Mouse (Mus musculus): ENCODE measurements around the gene Vapb.

The Vapb gene

DNA sequence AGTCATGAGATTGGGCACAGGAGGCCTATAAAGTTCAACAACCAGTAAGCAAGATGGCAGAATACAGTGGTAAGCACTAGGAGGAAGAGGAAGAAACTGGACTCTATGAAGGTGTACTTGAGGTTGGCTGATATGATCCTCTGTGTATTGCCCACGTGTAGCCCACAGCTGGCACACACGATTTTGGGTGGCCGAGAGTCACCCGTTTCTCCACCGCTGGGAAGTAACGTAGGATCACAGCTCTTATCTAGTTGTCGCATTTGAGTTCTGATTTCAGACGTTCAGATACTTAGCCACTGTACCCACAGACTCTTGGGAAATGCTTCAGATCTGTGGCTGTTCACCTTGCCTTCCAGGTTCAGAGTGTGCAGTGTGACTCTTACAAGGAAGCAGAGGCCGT lies 921 bp downstream of the Vapb start:
- in situ Hi-C loops (cut with MboI) = no loop called here

DNA sequence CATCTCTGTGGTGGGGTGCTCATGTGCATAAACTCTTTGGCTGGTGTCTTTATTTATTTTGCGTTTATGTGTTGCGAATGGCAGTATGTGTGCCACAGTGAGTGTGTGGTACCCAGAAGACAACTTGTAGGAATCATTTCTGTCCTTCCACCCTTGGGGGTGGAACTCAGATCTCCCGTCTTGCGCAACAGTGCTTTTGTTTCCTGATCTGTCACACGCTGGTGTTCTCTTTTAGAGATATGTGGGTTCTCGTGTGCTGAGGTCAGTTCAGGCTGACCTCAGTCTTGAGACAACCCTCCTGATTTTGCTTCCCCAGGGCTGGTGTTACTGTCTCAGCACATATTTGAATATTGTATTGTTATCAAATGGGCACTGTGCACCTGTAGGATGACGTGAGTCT lies 1.8 kb downstream of the Vapb start:
- in situ Hi-C loops (cut with MboI) = no loop called here

DNA sequence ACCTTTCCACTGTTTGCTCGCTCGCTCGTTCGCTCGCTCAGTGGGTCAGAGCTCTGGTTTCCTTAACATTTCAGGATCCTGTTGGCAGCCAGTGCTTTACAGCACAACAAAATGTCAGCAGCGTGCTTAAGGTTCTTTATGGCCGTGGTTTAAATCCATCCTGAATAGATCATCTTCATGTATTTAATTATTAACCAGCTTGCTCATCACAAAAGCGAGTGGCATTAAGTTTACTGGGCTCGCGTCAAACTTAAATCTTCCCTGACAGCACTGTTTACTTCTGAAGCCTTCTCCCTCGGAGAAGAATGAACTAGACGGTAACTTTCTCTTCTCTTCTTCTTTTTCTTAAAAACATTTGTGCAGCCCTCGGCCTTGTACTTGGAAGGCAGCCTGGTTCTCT lies 4.8 kb downstream of the Vapb start:
- in situ Hi-C loops (cut with MboI) = no loop called here

DNA sequence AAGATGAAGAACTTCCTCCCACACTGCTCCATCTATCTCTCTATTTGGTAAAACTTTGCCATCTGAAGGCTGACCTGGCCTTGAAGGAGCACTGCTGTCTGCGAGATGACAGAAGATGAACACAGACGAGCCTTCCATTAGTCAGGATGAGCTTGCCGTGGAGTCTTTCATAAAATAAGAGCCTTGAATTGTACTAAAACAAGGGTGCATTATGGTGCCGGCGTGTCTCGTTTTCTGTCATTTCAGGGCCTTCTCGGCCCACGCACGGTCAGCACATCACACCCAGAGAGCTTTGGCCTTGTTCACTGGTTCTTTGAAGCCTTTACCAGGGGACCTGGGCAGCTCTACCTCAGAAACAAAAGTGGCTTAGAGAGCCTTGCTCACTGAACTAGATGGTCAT lies 5.4 kb downstream of the Vapb start:
- in situ Hi-C loops (cut with MboI) = no loop called here

DNA sequence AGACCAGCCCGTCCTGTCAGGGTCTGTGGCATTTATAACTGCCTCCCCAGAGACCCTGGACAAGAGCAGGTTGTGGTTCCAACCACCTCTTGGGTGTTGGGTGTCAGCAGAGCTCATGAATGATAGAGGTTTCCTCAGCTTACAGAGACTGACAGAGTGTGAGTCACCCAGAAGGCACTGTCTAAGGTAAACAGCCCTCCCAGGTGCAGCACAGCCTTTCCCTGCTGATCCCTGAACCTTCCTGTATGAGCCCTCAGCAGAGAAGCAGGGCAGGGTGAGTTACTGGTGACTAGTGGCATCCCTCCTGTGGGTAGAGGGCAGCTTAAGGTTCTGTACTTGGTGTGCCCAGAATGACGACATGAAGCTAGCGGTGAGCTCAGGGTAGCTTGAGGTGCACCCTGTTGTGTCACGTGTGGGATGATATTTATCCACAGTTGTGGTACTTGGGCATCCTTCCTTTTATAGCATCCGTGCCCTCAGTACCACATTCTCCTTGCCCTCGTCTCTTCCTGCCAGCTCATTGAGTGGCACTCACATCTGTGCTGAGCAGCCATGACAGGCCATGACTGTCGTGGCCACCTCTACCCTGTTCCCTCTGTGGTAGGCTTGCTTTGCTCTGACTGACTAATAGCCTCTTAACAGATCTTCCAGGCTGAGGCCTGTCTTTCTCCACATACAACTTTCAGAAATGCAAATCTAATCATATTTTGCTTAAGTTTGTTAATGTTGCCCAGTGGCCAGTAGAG lies 6.9 kb downstream of the Vapb start:
- in situ Hi-C loops (cut with MboI) = no loop called here

- in situ Hi-C loops (cut with MboI) = no loop called here
Observed at GRCm38 (mm10) chr2:173748961-173749659, 11.8 kb downstream of the Vapb start.

DNA sequence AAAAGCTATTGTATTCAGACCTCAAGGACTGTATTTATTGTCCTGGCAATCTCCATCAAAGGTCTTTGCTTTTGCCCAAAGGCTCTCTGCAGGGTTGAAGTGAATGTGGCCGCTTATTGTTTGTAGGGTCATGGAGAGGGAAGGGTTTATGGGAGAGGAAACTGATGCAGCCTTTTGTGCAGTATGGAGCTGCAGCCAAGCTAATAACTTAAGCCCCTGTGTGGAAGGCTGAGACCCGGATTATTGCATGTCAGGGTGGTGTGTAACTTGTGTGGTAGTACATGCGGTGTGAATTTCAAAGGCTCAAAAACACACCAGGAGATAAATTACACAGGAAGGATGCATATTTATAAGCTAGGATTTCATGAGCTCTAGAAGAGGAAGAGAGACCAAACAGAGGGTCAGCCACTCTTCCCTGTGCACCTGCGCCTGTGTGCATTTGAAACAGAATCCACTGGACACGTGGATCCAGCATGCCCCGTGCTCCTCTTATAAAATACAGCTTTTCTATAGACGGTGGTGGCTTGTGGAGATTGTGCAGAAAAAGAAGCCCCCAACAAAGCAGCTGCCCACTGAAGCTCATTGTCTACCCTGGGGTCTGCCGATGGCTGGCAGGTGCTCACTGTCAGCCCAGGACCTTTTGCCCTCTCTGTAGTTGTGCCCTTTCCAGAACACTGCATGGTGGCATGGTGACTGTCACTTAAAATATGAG lies 18.3 kb downstream of the Vapb start:
- in situ Hi-C loops (cut with MboI) = no loop called here

DNA sequence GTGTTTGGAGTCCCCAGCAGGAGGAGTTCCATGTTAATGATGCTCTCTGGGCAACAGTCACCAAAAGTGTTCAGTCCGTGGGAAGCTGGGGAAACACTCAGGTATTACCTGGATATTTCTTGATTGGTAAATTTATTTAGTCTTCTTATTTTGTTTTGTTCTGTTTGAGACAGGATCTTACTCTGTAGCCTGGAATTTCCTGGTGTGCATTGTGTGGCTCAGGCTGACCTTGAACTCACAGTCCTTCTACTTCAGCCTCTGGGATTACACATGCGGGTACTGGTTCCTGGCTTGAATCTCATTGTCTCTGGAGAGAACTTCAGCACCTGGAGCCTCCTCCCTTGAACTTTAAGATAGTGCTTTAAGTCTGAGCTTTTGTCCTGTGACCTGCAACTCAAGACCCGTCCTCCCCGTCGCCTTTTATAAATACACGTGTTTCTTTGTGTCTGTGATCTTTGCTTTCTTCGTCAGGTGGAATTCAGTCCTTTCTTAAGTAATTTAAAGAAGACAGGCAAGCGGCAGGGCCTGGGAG lies 20.4 kb downstream of the Vapb start:
- in situ Hi-C loops (cut with MboI) = no loop called here

GRCm38 (mm10) chr2:173760607-173761006 lies 23.3 kb downstream of the Vapb start:
- in situ Hi-C loops (cut with MboI) = no loop called here

DNA sequence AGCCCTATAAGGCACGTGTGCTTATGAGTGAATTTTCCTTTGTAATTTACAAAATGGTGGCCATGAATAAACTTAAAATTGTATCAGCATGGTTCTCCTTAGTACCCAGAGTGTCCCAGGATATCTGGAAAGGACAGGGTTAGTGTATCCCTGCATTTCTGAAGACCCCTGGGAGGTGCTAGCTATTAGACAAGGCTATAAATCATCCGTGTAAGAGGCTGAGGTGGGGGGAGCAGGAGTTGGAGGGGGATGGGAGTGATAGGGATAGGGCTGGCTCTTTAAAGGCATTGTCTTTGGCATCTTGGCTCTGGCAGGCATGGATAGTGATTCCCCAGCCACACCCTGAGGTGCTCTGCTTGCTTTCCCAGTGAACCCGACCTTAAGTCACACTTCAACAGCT lies 27.3 kb downstream of the Vapb start:
- in situ Hi-C loops (cut with MboI) = no loop called here

GRCm38 (mm10) chr2:173767959-173768595 lies 30.8 kb downstream of the Vapb start:
- in situ Hi-C loops (cut with MboI) = no loop called here

GRCm38 (mm10) chr2:173769183-173769582 lies 31.9 kb downstream of the Vapb start:
- in situ Hi-C loops (cut with MboI) = no loop called here

- in situ Hi-C loops (cut with MboI) = no loop called here
Observed at GRCm38 (mm10) chr2:173770620-173771019, 33.3 kb downstream of the Vapb start.

DNA sequence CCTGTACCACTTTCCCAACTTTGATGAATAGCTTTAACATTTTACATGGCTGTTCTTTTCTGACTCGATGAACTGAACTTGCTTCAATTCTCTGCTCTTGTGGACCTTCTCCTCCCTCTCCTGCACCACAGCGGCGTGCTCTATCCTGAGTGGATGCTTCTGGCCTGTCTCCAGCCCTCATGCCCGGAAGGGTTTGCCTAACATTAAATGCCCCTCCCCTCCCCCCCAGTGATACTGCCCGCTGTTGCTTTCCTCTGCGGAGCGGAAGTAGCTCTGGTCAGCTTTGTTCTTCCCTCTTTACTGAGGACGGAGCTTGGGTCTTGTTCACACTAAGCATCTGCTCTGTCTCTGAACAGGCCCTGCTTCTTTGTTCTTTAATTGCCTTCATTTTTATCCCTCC lies 34.4 kb downstream of the Vapb start:
- in situ Hi-C loops (cut with MboI) = no loop called here

DNA sequence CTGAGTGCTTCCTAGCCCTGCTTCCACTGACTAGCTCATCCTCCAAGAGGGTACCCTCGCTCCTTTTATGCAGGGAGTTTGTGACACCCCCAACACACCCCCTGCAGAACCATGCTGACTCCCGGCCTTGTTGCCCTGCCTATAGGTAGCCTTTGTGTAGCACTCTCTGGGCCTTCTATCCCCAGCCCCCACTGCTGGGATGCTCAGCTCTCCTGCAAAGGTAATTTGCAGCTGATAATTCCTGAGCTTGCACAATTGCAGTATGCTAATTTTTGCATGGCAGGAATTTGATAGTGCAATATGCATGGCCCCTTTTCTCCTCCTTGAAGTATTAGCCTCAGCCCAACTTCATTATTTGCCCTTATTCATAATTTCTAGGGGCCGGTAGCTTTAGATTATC lies 38.2 kb downstream of the Vapb start:
- in situ Hi-C loops (cut with MboI) = no loop called here

DNA sequence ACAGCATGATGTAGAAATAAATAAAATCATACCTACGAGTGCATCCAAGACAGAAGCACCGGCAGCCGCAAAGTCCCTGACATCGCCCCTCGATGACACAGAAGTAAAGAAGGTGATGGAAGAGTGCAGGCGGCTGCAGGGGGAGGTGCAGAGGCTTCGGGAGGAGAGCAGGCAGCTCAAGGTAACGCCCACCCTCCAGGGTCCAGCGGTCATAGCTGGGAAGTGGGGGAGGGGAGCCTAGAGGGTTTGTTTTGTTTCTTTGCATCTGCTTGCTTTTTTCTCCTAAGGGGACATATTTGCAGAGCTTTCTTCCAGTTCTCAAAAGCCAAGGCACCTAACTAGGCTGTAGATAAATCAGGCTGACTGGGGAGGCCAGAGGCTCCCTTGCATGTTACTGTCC lies 38.8 kb downstream of the Vapb start:
- in situ Hi-C loops (cut with MboI) = no loop called here

- in situ Hi-C loops (cut with MboI) = no loop called here
Observed at GRCm38 (mm10) chr2:173780931-173781330, 43.6 kb downstream of the Vapb start.

DNA sequence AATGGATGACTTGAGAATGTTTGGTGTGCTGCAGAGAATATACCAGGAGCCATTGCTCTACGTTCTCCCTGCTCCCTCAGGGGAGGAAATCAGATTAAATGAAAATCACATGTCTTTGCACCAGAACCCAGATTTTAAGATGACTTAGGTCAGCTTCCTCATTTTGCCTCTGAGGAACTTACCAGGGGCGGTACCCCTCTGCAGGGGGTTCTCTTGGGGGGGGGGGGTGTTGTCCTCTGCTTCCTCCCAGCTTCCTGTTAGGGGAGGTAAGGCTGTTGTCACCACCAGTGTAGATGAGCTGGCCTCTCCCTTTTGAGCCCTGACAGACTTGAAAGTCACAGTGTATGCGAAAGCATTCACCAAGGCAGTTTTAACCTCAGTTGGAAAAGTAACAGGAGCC lies 47.1 kb downstream of the Vapb start:
- in situ Hi-C loops (cut with MboI) = no loop called here

GRCm38 (mm10) chr2:173784884-173785283 lies 47.6 kb downstream of the Vapb start:
- in situ Hi-C loops (cut with MboI) = no loop called here

DNA sequence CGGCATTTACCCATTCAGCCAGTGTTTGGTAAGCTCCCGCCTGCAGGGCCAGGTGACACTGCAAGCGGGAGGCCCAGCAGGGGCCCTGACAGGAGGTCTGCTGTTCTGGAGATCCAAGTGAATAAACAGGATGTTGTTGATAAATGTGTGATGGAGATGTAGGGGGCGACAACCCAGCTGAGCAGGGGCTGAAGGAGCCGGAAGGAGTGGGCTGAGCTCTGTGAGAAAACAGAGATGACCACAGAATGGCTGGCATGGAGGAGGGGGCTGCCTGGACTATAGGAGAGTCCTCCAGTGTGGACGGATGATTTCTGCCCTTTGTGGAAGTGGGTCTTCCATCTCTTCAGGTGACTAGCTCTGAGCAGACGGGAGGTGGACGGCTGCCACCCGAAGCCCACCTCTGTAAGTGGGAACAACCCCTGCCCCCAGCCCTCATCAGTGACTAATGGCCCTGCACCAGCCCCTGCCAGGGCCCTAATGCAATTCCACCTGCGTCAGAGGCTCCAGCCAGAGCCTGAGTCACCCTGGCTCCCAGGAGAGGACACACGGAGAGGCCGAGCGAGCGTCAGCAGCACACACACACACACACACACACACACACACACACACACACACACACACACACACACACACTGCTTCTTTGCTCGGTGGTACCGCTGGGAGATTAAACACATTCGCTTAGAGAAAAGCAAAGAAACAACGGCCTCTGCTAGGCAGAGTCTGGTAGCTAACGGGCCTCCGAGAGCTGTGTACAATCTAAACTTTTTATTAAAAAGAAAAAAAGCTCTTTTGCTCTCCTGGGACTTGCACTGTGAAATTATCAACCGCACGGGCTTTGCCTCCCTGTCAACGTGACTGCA lies 52.9 kb downstream of the Vapb start:
- in situ Hi-C loops (cut with MboI) = no loop called here
